Mouse (Mus musculus): ENCODE data around the gene Hmga1b.
A peak's percentile ranks its signal among the peaks of the same experiment; 100 is the strongest.

- TF ChIP-seq CTCF (IDR thresholded peaks at IDR 0.05; ENCODE audit: borderline replicate concordance, extremely low read depth, insufficient read depth, insufficient read length) (peak; percentile 92), POLR2A (IDR thresholded peaks at IDR 0.05; ENCODE audit: borderline replicate concordance, extremely low read depth, insufficient read depth, insufficient read length, poor library complexity, severe bottlenecking) (no peak)
These were observed 37.7 kb downstream of the Hmga1b start for GRCm38 (mm10) chr11:120800061-120800904.
